Mouse (Mus musculus) naive thymus-derived CD4-positive, alpha-beta T cell, adult 5 months (primary cell): ENCODE results near the gene Lima1. TPM values are rescaled to one million over a fixed set of nuclear protein-coding genes. Genes with fewer than 3 reads are reported as not detected.

ENCODE experiments used
- polyA plus RNA-seq: library from polyadenylated mRNA; unstranded; fragments of 100-300 nt; shearing (Covaris generic); gene quantifications from one replicate; pipeline ENCODE4 v1.2.1, GENCODE M21; 2017

Gene Lima1
- polyA plus RNA-seq, result 0.29 TPM

DNA sequence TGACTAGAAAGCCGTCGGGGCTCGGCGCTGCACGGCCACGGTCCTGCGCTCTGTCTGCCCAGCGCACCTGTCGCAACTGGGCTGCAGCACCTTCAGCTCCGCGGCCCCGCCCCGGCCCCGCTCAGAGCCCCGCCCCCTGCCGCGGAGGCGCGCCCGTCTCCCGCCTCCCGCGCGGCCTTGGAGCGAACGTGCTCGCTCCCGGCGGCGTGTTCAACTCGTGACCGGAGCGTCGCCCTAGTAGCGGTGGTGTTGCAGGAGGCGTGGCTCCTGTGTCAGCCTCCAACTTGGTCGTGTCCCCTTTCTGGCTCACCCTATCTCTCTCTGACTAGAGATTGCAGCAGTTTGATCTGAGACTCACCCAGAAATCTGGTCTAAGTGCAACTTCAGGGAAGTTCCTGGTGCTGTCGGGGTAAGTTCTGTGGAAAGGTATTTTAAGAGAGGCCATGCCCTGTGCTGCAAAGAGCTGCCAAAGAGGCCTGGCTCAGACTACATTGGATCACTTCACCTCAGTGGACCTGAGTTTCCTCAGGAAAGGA lies at the start of gene Lima1:
Gene Lima1 (minus strand): TSS at position 123 of the 536 bp plus-strand sequence.

DNA sequence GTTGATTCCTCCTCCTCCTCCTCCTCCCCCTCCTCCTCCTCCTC lies 102.6 kb downstream of the Lima1 start, which contains the start of gene Cers5:
Gene Cers5 (minus strand): TSS at position 5 of the 44 bp plus-strand sequence.

Other genes with a start within 250 kb of the Lima1 start
- gene Racgap1, start 223.8 kb downstream of the Lima1 start, polyA plus RNA-seq, result 4.4 TPM
- 0.80 TPM for gene Asic1, start 205.1 kb downstream of the Lima1 start, polyA plus RNA-seq
- gene Smarcd1, start 173.3 kb downstream of the Lima1 start, polyA plus RNA-seq, result 36.0 TPM
- not detected for gene Gm17349, start 170.0 kb downstream of the Lima1 start, polyA plus RNA-seq
- gene Gpd1, start 157.9 kb downstream of the Lima1 start, polyA plus RNA-seq, result not detected
- 126 TPM for gene Cox14, start 149.8 kb downstream of the Lima1 start, polyA plus RNA-seq
- gene Cers5, start 102.6 kb downstream of the Lima1 start, polyA plus RNA-seq, result 65.3 TPM
- not detected for gene Fam186a, start 91.6 kb upstream of the Lima1 start, polyA plus RNA-seq
- 84.6 TPM for gene Larp4, start 94.6 kb upstream of the Lima1 start, polyA plus RNA-seq
- 49.9 TPM for gene Dip2b, start 163.2 kb upstream of the Lima1 start, polyA plus RNA-seq